ENCODE assay signal across 10 mouse cellular contexts in the genomic region with DNA sequence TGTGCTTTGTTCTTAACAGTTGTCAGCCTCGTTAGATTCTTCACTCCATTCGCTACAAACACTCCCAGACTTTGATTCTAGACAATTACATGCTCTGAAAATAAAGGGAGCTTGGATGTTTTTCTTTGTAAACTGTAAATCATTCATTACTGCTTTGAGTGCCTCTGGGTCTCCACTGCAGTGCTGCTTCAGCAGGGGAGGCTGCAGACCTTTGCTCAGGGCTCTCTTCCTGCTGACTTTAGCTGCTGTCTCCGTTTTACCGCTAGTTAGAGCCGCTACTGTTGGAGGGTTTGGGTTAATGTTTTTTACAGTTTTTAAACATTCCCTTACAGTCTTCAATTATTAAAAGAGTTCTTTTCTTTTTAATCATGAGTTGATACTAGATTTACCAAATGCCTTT. TPM values are rescaled to one million over a fixed set of nuclear protein-coding genes. Genes with fewer than 3 reads are reported as not detected.
"Had no signal": no experiment of that assay in that cellular context is flagged by ENCODE, and none has a peak within 500 bp of the region (broad histone marks: within the 10 kb centered on the region; RNA-seq: fewer than 3 reads in every experiment).

No protein-coding gene starts in this region.

- H3K9me3 ChIP-seq: intestine, embryonic 15.5 days; limb, embryonic 15.5 days; midbrain, embryonic 13.5 days had no signal

- H3K4me1 ChIP-seq: intestine, embryonic 15.5 days; midbrain, embryonic 13.5 days had no signal

- DNase-seq: lung, adult 18-20 months; right cerebral cortex, postnatal 25 days; thymus, postnatal 14 days had no signal

- H3K27ac ChIP-seq: hindbrain, embryonic 14.5 days; intestine, embryonic 15.5 days; limb, embryonic 15.5 days; liver, embryonic 14.5 days; midbrain, embryonic 13.5 days; stomach, postnatal 0 days had no signal

- H3K27me3 ChIP-seq: intestine, embryonic 15.5 days; limb, embryonic 15.5 days; midbrain, embryonic 13.5 days had no signal

- H3K4me3 ChIP-seq: intestine, embryonic 15.5 days; limb, embryonic 15.5 days; midbrain, embryonic 13.5 days had no signal

RNA-seq across cellular contexts. Expression of a gene that starts 26.8 kb away (rescaled TPM):
- polyA plus RNA-seq: small intestine, adult 2 months had no signal
